Mouse (Mus musculus) midbrain, embryonic 16.5 days (tissue): ENCODE data around the gene Enox1. TPM values are rescaled to one million over a fixed set of nuclear protein-coding genes. Genes with fewer than 3 reads are reported as not detected.

Source experiments
- ATAC-seq: fragments of 200-750 bp; cut with Nextera tagmentation; 2 replicates; pipeline ENCODE4 v1.8.0; 2017; ENCODE audit warnings: moderate TSS enrichment
- H3K27ac ChIP-seq: fragments of 300-500 bp; sonication (generic); 2 replicates; pipeline ENCODE4 v1.5.1; 2014; ENCODE audit warnings: mild to moderate bottlenecking, low read length, mixed read lengths
- H3K27me3 ChIP-seq: fragments of 300-500 bp; sonication (generic); 2 replicates; pipeline ENCODE4 v1.6.1; 2014; ENCODE audit warnings: low read depth, low read length, mixed read lengths; ENCODE audit not compliant: control insufficient read depth, insufficient read depth
- H3K36me3 ChIP-seq: fragments of 300-500 bp; sonication (generic); 2 replicates; pipeline ENCODE4 v1.6.1; 2014; ENCODE audit warnings: mild to moderate bottlenecking, low read length, moderate library complexity, mixed read lengths; ENCODE audit not compliant: control insufficient read depth, insufficient read depth
- H3K4me1 ChIP-seq: fragments of 300-500 bp; sonication (generic); 2 replicates; pipeline ENCODE4 v1.6.1; 2014; ENCODE audit warnings: mild to moderate bottlenecking, low read length, mixed read lengths; ENCODE audit not compliant: control insufficient read depth, insufficient read depth
- H3K4me2 ChIP-seq: fragments of 300-500 bp; sonication (generic); 2 replicates; pipeline ENCODE4 v1.6.1; 2014; ENCODE audit warnings: mild to moderate bottlenecking, low read length, mixed read lengths
- H3K4me3 ChIP-seq: fragments of 300-500 bp; sonication (generic); 2 replicates; pipeline ENCODE4 v1.5.1; 2014; ENCODE audit warnings: low read depth, mild to moderate bottlenecking, low read length, moderate library complexity, mixed read lengths
- H3K9ac ChIP-seq: fragments of 300-500 bp; sonication (generic); 2 replicates; pipeline ENCODE4 v1.6.1; 2014; ENCODE audit warnings: low read depth, low read length, mixed read lengths
- H3K9me3 ChIP-seq: fragments of 300-500 bp; sonication (generic); replicated peaks from 2 replicates; pipeline ENCODE4 v1.6.1; 2014; ENCODE audit warnings: mild to moderate bottlenecking, low read length, mixed read lengths; ENCODE audit not compliant: control insufficient read depth, poor library complexity, severe bottlenecking
- WGBS: fragments of 180-500 bp; shearing (Covaris S2); extraction: QIAGEN DNeasy Blood & Tissue Kit; methylation state at CpG from one replicate; pipeline ENCODE4 v1.1.7; 2014; 5-methylcytosine and 5-hydroxymethylcytosine counted together
- polyA plus RNA-seq: library from polyadenylated mRNA; unstranded; fragments of >200 nt; fragmentation: Nextera tagmentation; extraction: Ambion mirVana; gene quantifications from 2 replicates; pipeline ENCODE4 v1.2.1, GENCODE M21; 2015

Enox1 gene
- polyA plus RNA-seq, 1 experiment from 2014 or later = 42.8 TPM

DNA sequence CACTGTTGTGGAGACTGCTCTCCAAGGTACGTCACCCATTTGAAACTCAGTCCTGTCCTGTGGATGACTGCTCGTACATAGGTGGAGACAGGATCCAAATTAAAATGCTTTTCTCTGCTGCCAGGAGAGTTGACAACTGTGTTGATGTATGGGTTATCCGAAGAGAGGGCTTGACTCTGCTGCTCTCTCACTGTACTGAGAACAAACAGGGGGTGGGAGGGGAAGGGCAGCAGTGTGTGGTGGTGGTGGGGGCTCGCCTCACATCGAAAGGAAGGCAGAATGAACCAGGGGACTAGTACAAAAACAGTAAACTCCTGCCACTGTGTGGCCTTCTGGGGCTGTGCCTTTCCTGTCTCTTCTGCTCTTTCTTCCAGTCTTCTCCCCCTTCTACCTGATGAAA is 317.5 kb downstream of the Enox1 start:
- Histone ChIP-seq H3K4me3 (no peak overlapping the region), H3K4me2 (no peak overlapping the region), H3K27me3 (no peaks in the 10 kb centered on the region), H3K36me3 (no peaks in the 10 kb centered on the region), H3K9me3 (no peaks in the 10 kb centered on the region), H3K9ac (no peak overlapping the region), H3K27ac (no peak overlapping the region), H3K4me1 (no peaks in the 10 kb centered on the region; the same call in 1 of the 2 replicates)
- 54% methylated on average over 5 of the region's 5 CpGs for WGBS
- 0 out of 2 replicates have a peak, but pooled peaks have one; percentile 26 for ATAC-seq

DNA sequence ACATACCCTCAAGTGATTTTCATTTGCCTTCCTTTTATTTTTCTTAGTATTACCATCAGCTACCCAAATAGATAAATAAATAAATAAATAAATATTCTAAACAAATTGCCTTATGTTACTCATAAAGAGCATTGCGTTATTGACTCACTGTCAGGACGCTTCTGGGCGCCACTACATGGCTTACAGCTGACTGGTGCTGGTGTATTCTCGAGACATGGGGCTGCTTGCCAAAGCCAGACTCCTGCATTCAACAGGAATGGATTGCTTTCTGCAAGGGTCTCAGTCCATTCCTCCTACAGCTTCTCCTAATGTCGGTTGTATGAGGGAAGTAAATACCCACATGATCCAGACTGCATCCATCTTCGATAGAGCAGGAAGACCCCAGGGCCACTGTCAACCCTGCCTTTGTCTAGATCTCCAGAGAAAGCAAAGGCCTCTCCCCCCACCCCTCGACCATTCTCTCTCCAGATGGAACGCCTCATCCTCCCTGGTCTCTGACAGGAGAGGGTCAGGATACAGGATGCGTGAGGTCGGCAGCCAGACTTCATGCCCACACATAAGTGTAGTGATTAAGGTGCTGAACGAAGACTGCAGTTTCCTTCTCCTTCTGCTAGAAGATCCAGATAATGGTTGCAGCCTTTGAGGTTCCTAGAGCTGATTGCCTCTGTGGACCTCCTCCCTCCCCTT is 318.7 kb downstream of the Enox1 start:
- no peak overlapping the region for H3K9ac ChIP-seq
- no peaks in the 10 kb centered on the region; the same call in 1 of the 2 replicates for H3K4me1 ChIP-seq
- no peaks in the 10 kb centered on the region for H3K36me3 ChIP-seq
- H3K4me3 ChIP-seq = no peak overlapping the region
- H3K9me3 ChIP-seq = no peaks in the 10 kb centered on the region
- H3K27me3 ChIP-seq = no peaks in the 10 kb centered on the region
- H3K4me2 ChIP-seq = no peak overlapping the region
- no peak for ATAC-seq
- no peak overlapping the region for H3K27ac ChIP-seq
- WGBS = 85% methylated on average over 11 of the region's 11 CpGs

DNA sequence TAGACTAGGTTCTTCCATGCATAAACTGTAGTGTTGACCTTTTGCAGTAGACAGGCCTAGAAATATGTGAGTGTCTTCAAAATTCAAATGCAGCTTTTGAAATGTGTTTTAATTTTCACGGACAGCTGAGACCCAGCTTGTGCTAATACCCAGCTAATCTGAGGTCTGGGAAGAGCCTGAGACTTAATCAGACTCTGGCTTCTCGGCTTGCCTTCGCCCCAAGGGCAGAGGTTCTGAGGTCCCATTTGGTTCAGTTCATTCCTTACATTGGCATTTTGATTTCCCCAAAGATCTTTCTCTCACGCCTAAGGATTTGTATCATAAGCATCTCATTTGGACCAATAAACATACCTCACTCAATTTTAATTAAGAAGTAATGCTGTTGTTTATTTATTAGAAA is 321.1 kb downstream of the Enox1 start:
- WGBS = 44% methylated on average over 4 of the region's 4 CpGs
- no peak for ATAC-seq
- H3K4me3 ChIP-seq = no peak overlapping the region
- H3K9ac ChIP-seq = no peak overlapping the region
- no peaks in the 10 kb centered on the region for H3K9me3 ChIP-seq
- H3K27ac ChIP-seq = no peak overlapping the region
- no peak overlapping the region for H3K4me2 ChIP-seq
- H3K27me3 ChIP-seq = no peaks in the 10 kb centered on the region
- H3K4me1 ChIP-seq = no peaks in the 10 kb centered on the region
- no peaks in the 10 kb centered on the region for H3K36me3 ChIP-seq

DNA sequence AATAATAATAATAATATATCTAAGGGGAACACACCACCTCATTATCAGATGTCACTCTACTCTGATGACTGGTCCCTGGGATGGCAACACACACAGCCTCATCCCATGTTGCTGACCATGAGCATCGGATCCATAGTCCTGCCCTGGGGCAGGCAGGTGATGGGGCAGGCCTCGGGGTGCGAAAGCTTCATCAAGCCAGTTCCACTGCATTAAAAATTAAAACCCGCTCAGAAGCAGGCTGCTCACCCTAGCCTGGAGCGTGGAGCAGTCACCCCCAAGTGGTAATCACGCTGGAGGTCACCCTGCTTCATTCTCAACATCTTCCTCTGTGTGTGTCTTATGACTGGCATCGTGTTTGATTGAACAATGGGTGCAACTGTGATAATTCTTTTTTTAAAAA is 321.6 kb downstream of the Enox1 start:
- H3K27ac ChIP-seq = no peak overlapping the region

DNA sequence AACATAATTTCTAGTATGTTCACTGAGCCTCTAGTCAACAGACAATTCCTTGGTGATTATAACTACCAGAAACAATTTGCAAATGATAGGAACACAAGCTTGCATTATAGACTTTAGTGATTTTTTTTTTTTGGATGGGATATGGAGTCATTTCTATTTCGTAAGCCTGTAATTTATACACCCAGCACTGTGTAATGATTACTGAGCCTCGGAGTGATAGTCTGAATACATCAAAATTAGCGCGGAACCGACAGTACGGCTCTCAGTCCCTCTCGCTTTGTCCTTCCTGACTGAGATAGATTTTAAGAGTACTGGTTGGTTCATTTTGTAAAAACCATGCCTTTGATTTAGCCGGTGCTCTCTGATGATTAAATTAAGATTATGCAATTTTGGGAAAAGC is 322.1 kb downstream of the Enox1 start:
- Histone ChIP-seq H3K4me3 (no peak overlapping the region), H3K9ac (no peak overlapping the region), H3K36me3 (no peaks in the 10 kb centered on the region), H3K4me1 (no peaks in the 10 kb centered on the region), H3K27me3 (no peaks in the 10 kb centered on the region), H3K4me2 (no peak overlapping the region), H3K27ac (no peak overlapping the region), H3K9me3 (no peaks in the 10 kb centered on the region)
- ATAC-seq = no peak
- 62% methylated on average over 8 of the region's 8 CpGs for WGBS

More for the DNA sequence above, 321.6 kb downstream of the Enox1 start:
- H3K4me2 ChIP-seq = no peak overlapping the region
- no peaks in the 10 kb centered on the region for H3K27me3 ChIP-seq
- no peaks in the 10 kb centered on the region for H3K9me3 ChIP-seq
- H3K4me3 ChIP-seq = no peak overlapping the region
- no peaks in the 10 kb centered on the region for H3K4me1 ChIP-seq
- ATAC-seq = peak; percentile 47
- H3K36me3 ChIP-seq = no peaks in the 10 kb centered on the region
- 55% methylated on average over 7 of the region's 7 CpGs for WGBS
- no peak overlapping the region for H3K9ac ChIP-seq

DNA sequence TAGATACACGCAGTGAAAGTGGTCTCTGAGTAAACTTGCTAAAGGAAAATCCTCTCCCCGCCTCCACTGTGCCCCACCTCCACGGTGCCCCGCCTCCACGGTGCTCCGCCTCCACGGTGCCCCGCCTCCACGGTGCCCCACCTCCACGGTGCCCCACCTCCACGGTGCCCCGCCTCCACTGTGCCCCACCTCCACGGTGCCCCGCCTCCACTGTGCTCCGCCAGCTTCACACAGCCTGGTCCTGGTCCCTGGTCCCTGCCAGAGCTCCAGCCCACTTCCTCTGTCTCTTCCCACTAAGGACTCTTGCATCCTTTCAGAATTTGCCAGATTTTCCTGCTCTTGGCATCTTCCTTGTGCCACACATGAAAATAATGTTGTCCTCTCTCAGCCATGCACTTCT is 326.5 kb downstream of the Enox1 start:
- Histone ChIP-seq H3K27ac (no peak overlapping the region), H3K27me3 (no peaks in the 10 kb centered on the region), H3K36me3 (peaks cover 2% of the 10 kb centered on the region; the same call in 1 of the 2 replicates), H3K4me2 (no peak overlapping the region), H3K9ac (no peak overlapping the region), H3K4me1 (peaks cover 10% of the 10 kb centered on the region), H3K4me3 (no peak overlapping the region), H3K9me3 (no peaks in the 10 kb centered on the region)
- ATAC-seq = no peak
- WGBS = 49% methylated on average over 15 of the region's 15 CpGs

DNA sequence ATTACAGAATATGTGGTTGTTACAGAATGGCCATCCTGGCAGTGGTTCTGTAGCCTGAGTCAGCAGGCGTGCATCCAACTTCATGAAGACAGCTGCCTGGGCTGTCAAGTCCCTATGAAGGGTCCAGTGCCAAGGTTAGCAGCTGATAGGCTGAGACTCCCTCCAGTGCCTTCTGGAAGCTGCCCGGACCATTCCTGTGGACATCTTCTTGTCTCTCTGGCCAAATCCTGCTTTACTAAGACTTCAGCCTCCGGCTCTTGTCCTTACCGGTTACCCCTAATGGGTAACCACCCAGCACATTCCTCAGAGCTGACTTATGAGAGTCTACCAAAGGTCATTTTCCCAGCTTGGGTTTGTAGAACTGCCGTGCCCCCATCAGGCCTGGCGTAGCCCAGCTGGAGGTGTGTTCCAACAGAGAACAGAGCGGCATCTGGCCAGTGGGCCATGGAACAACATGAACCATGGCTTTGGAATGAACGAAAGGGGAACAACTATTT is 328.4 kb downstream of the Enox1 start:
- no peak for ATAC-seq
- H3K36me3 ChIP-seq = peaks cover 2% of the 10 kb centered on the region
- no peak overlapping the region for H3K4me2 ChIP-seq
- H3K27me3 ChIP-seq = no peaks in the 10 kb centered on the region
- 89% methylated on average over 8 of the region's 8 CpGs for WGBS
- no peak overlapping the region for H3K9ac ChIP-seq
- H3K9me3 ChIP-seq = no peaks in the 10 kb centered on the region
- peak overlapping the region; percentile 53; the same call in 1 of the 2 replicates for H3K27ac ChIP-seq
- peaks cover 10% of the 10 kb centered on the region for H3K4me1 ChIP-seq
- no peak overlapping the region for H3K4me3 ChIP-seq

DNA sequence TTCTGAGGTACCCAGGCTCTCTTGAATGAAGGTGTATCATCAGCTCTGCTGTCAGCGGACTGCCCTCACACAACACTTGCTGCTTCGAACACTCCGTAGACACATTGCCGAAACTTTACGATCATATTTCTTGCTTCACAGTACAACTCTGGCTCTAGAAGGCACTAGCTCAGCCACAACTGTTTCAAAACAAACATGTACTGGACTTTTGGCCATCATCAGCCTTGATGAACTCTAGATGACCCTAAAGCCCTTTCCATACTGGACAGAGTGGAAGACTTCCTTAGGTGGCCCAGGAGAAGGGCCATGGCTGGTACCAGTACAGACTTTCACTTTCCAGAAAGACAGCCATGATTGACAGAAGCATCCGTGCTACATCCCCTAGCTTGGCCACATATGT is 334.1 kb downstream of the Enox1 start:
- ATAC-seq = no peak
- H3K4me1 ChIP-seq = peaks cover 10% of the 10 kb centered on the region
- no peak overlapping the region for H3K4me3 ChIP-seq
- H3K36me3 ChIP-seq = no peaks in the 10 kb centered on the region; the same call in 1 of the 2 replicates
- WGBS = 98% methylated on average over 6 of the region's 6 CpGs
- no peak overlapping the region for H3K9ac ChIP-seq
- H3K27me3 ChIP-seq = no peaks in the 10 kb centered on the region
- H3K4me2 ChIP-seq = no peak overlapping the region
- no peak overlapping the region for H3K27ac ChIP-seq
- H3K9me3 ChIP-seq = no peaks in the 10 kb centered on the region

DNA sequence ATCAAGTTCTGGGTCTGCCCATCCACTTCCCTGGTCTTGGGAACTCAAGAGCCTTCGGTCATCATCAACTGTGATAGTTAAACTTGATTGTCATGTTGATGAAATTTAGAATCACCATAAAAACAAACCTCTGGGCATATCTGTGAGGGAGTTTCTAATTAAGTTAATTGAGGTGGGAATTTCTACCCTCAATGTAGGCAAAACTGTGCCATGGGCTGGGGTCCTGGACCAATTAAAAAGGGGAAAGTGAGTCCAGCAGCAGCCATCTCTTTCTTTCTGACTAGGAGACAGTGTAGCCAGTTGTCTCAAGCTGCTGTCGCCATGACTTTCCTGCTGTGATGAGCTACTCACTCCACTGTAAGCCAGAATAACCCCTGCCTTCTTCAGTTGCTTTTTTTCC is 335.2 kb downstream of the Enox1 start:
- H3K27ac ChIP-seq = no peak overlapping the region
- peaks cover 10% of the 10 kb centered on the region for H3K4me1 ChIP-seq
- 84% methylated on average over 2 of the region's 2 CpGs for WGBS
- no peak overlapping the region for H3K9ac ChIP-seq
- no peaks in the 10 kb centered on the region for H3K27me3 ChIP-seq
- no peaks in the 10 kb centered on the region; the same call in 1 of the 2 replicates for H3K36me3 ChIP-seq
- ATAC-seq = no peak
- H3K9me3 ChIP-seq = no peaks in the 10 kb centered on the region
- H3K4me2 ChIP-seq = no peak overlapping the region
- no peak overlapping the region for H3K4me3 ChIP-seq
